Mouse (Mus musculus) inflammation-experienced regulatory T-cells, adult 16 weeks (primary cell): ENCODE results near the gene Lrr1. TPM values are rescaled to one million over a fixed set of nuclear protein-coding genes. Genes with fewer than 3 reads are reported as not detected.

Experiments
- polyA plus RNA-seq: library from polyadenylated mRNA; unstranded; fragments of 100-300 nt; shearing (Covaris generic); gene quantifications from one replicate; pipeline ENCODE4 v1.2.1, GENCODE M21; 2017

The Lrr1 gene
- 2.4 TPM for polyA plus RNA-seq

GRCm38 (mm10) chr12:69168461-69169106 lies at the start of gene Lrr1:
TSS of gene Lrr1 (plus strand) at chr12:69168814.

GRCm38 (mm10) chr12:69158765-69159577 lies 9.6 kb upstream of the Lrr1 start, which contains the start of gene Rps29:
TSS of gene Rps29 (minus strand) at chr12:69159186.

GRCm38 (mm10) chr12:69183583-69184308 lies 15.1 kb downstream of the Lrr1 start, which contains the start of the genes Rpl36al and Mgat2:
TSS of gene Rpl36al (minus strand) at chr12:69184083.
TSS of gene Mgat2 (plus strand) at chr12:69184157.

GRCm38 (mm10) chr12:69196444-69197377 lies 28.1 kb downstream of the Lrr1 start, which contains the start of gene Gm49383:
TSS of gene Gm49383 (minus strand) at chr12:69197104.

GRCm38 (mm10) chr12:69198164-69198535 lies 29.5 kb downstream of the Lrr1 start, which contains the start of gene Dnaaf2:
TSS of gene Dnaaf2 (minus strand) at chr12:69198429.

GRCm38 (mm10) chr12:69204052-69204833 lies 35.6 kb downstream of the Lrr1 start, which contains the start of gene Gm49384:
TSS of gene Gm49384 (minus strand) at chr12:69204267.

GRCm38 (mm10) chr12:69227776-69228466 lies 59.3 kb downstream of the Lrr1 start, which contains the start of gene Pole2:
TSS of gene Pole2 (minus strand) at chr12:69228195.

Other genes starting within 250 kb of the Lrr1 start
- 1,879 TPM for gene Rps29, start 9.6 kb upstream of the Lrr1 start, polyA plus RNA-seq
- 421 TPM for gene Rpl36al, start 15.3 kb downstream of the Lrr1 start, polyA plus RNA-seq
- 24.1 TPM for gene Mgat2, start 15.3 kb downstream of the Lrr1 start, polyA plus RNA-seq
- gene Gm49383, start 28.3 kb downstream of the Lrr1 start, polyA plus RNA-seq: 23.6 TPM
- gene Dnaaf2, start 29.6 kb downstream of the Lrr1 start, polyA plus RNA-seq: 7.8 TPM
- gene Gm49384, start 35.5 kb downstream of the Lrr1 start, polyA plus RNA-seq: 20.6 TPM
- gene Pole2, start 59.4 kb downstream of the Lrr1 start, polyA plus RNA-seq: 7.7 TPM
- gene Klhdc1, start 72.4 kb downstream of the Lrr1 start, polyA plus RNA-seq: 23.7 TPM
- 12.8 TPM for gene Klhdc2, start 127.9 kb downstream of the Lrr1 start, polyA plus RNA-seq
- gene Nemf, start 188.4 kb downstream of the Lrr1 start, polyA plus RNA-seq: 152 TPM
- 13.7 TPM for gene Arf6, start 203.3 kb downstream of the Lrr1 start, polyA plus RNA-seq
- not detected for gene Gm9887, start 203.6 kb downstream of the Lrr1 start, polyA plus RNA-seq